9 mouse cellular contexts compared by ENCODE assay signal in genomic region chr7:141457986-141458660, GRCm38 (mm10). TPM values are rescaled to one million over a fixed set of nuclear protein-coding genes. Genes with fewer than 3 reads are reported as not detected.
DNase-seq lines count a peak whose midpoint lies in the region; ATAC-seq and TF ChIP-seq lines count a peak whose summit lies in the region.
"Had no signal": no experiment of that assay in that cellular context is flagged by ENCODE, and none has a peak within 500 bp of the region (broad histone marks: within the 10 kb centered on the region; RNA-seq: fewer than 3 reads in every experiment).

No protein-coding gene starts in this region.

- H3K9me3 ChIP-seq in heart, postnatal 0 days (replicated peaks; ENCODE audit: control insufficient read depth, low read length), result no peaks in the 10 kb centered on the region
- H3K9me3 ChIP-seq in midbrain, postnatal 0 days (ENCODE audit: low read length), result no peaks in the 10 kb centered on the region
- H3K9me3 ChIP-seq: midbrain, embryonic 12.5 days had no signal

- H3K27ac ChIP-seq in gastrocnemius, adult 2 months, result peak overlapping the region; percentile 100
- H3K27ac ChIP-seq in thymus, adult 2 months (ENCODE audit: control insufficient read depth, insufficient read depth, low read length), result no peak overlapping the region
- no peak overlapping the region for H3K27ac ChIP-seq in heart, postnatal 0 days (ENCODE audit: low read depth)
- H3K27ac ChIP-seq in midbrain, postnatal 0 days (ENCODE audit: low read depth, low read length), result no peak overlapping the region
- H3K27ac ChIP-seq: midbrain, embryonic 12.5 days had no signal

- DNase-seq in gastrocnemius, adult 2 months, result peak; percentile 78
- no peak for DNase-seq in gastrocnemius, postnatal 25 days
- peak; percentile 50 for DNase-seq in thymus, adult 2 months
- no peak for DNase-seq in thymus, adult 18-20 months
- peak; percentile 48 for DNase-seq in heart, postnatal 0 days (ENCODE audit: low spot score)
- no peak for DNase-seq in midbrain, postnatal 0 days (ENCODE audit: low spot score)
- no peak for DNase-seq in ovary, postnatal 36 days (ENCODE audit: low spot score)

- no peak for ATAC-seq in heart, postnatal 0 days (ENCODE audit: insufficient read depth, low read depth)
- ATAC-seq in midbrain, postnatal 0 days (ENCODE audit: low FRiP score), result no peak
- no peak for ATAC-seq in activated CD4-positive, CD25-positive, alpha-beta regulatory T cell, adult 4 months

- H3K4me2 ChIP-seq in heart, postnatal 0 days (ENCODE audit: low read depth, low read length), result no peak overlapping the region
- no peak overlapping the region for H3K4me2 ChIP-seq in midbrain, postnatal 0 days (ENCODE audit: low read depth, low read length, poor library complexity, severe bottlenecking)
- H3K4me2 ChIP-seq: midbrain, embryonic 12.5 days had no signal

- H3K4me1 ChIP-seq in thymus, adult 2 months (replicated peaks; ENCODE audit: control insufficient read depth, insufficient read depth, low read length), result peaks cover 26% of the 10 kb centered on the region
- peaks cover 26% of the 10 kb centered on the region for H3K4me1 ChIP-seq in heart, postnatal 0 days (ENCODE audit: control insufficient read depth, insufficient read depth)
- H3K4me1 ChIP-seq in midbrain, postnatal 0 days (ENCODE audit: insufficient read depth, low read length), result peaks cover 11% of the 10 kb centered on the region

- no peaks in the 10 kb centered on the region for H3K36me3 ChIP-seq in thymus, adult 2 months (ENCODE audit: control insufficient read depth, insufficient read depth, low read length)
- H3K36me3 ChIP-seq in heart, postnatal 0 days (replicated peaks; ENCODE audit: control insufficient read depth, insufficient read depth, low read length), result peaks cover 33% of the 10 kb centered on the region
- peaks cover 28% of the 10 kb centered on the region for H3K36me3 ChIP-seq in midbrain, postnatal 0 days (ENCODE audit: insufficient read depth, low read length)

- TF ChIP-seq POLR2A in thymus, adult 2 months (IDR thresholded peaks at IDR 0.05; ENCODE audit: control insufficient read depth, extremely low read depth, insufficient read depth, low read length, poor library complexity), result no peak

- H3K27me3 ChIP-seq in thymus, adult 2 months (ENCODE audit: control insufficient read depth, insufficient read depth, low read length), result peaks cover 2% of the 10 kb centered on the region; the same call in 1 of the 2 replicates
- no peaks in the 10 kb centered on the region for H3K27me3 ChIP-seq in heart, postnatal 0 days (ENCODE audit: control insufficient read depth, insufficient read depth, low read length)
- peaks cover 24% of the 10 kb centered on the region for H3K27me3 ChIP-seq in midbrain, postnatal 0 days (ENCODE audit: insufficient read depth, low read length)

- no peak overlapping the region for H3K9ac ChIP-seq in heart, postnatal 0 days (replicated peaks; ENCODE audit: low read depth, low read length)
- H3K9ac ChIP-seq in midbrain, postnatal 0 days (replicated peaks; ENCODE audit: low read length, poor library complexity, severe bottlenecking), result no peak overlapping the region
- H3K9ac ChIP-seq: midbrain, embryonic 12.5 days had no signal

- intact Hi-C loops in gastrocnemius, adult 2 months (cut with DNase I), result loop anchor here (5.0 kb wide), 1 partner anchor 46 kb away; the partner anchor contains the start of gene Gatd1

- WGBS in thymus, adult 2 months, result 92% methylated on average over 15 of the region's 15 CpGs
- 79% methylated on average over 15 of the region's 15 CpGs for WGBS in heart, postnatal 0 days
- WGBS in midbrain, postnatal 0 days, result 76% methylated on average over 15 of the region's 15 CpGs

- peak; percentile 72 for TF ChIP-seq CTCF in gastrocnemius, adult 2 months (IDR thresholded peaks at IDR 0.05)
- peak; percentile 75; the same call in 1 of the 2 replicates for TF ChIP-seq CTCF in thymus, adult 2 months (IDR thresholded peaks at IDR 0.05; ENCODE audit: borderline replicate concordance, control insufficient read depth, extremely low read depth, insufficient read depth, low read length, poor library complexity)
- TF ChIP-seq CTCF in heart, postnatal 0 days (IDR thresholded peaks at IDR 0.05; ENCODE audit: low read depth), result peak; percentile 47
- TF ChIP-seq CTCF in midbrain, postnatal 0 days (IDR thresholded peaks at IDR 0.05), result peak; percentile 55

- TF ChIP-seq EP300 in heart, postnatal 0 days (IDR thresholded peaks at IDR 0.05; ENCODE audit: low read depth), result no peak

- H3K4me3 ChIP-seq in gastrocnemius, adult 2 months, result peak overlapping the region; percentile 86
- H3K4me3 ChIP-seq in thymus, adult 2 months (ENCODE audit: control insufficient read depth, insufficient read depth, low read length), result no peak overlapping the region
- no peak overlapping the region for H3K4me3 ChIP-seq in heart, postnatal 0 days (ENCODE audit: low read depth, low read length)
- no peak overlapping the region for H3K4me3 ChIP-seq in midbrain, postnatal 0 days (ENCODE audit: low read depth, low read length)
- H3K4me3 ChIP-seq: midbrain, embryonic 12.5 days had no signal

RNA-seq across cellular contexts. Expression of gene Cracr2b, which starts 2.8 kb away (rescaled TPM):
- 1 to 10 TPM; 6.1 to 6.3 TPM for total RNA-seq in gastrocnemius, adult 2 months (2021)
- 1 to 10 TPM; 3.9 to 7.0 TPM for total RNA-seq in gastrocnemius, postnatal 25 days (2021)
- polyA plus RNA-seq in thymus, adult 2 months (2012; rRNA removed), result 10.0 and 14.9 TPM in 2 replicates
- 6.2 and 134 TPM in 2 replicates for total RNA-seq in heart, postnatal 0 days (2014; rRNA removed; ENCODE audit: low replicate concordance)
- polyA plus RNA-seq in heart, postnatal 0 days (2015; fragmentation: Nextera tagmentation; extraction: Ambion mirVana), result 23.9 and 24.2 TPM in 2 replicates
- total RNA-seq in midbrain, postnatal 0 days (2014; rRNA removed), result 4.0 and 5.3 TPM in 2 replicates
- polyA plus RNA-seq in midbrain, postnatal 0 days (2015; fragmentation: Nextera tagmentation; extraction: Ambion mirVana), result 5.3 and 5.9 TPM in 2 replicates
- not detected for polyA plus RNA-seq in activated CD4-positive, CD25-positive, alpha-beta regulatory T cell, adult 4 months (2017; shearing (Covaris generic))

RNA-seq across cellular contexts. Expression of gene Pnpla2, which starts 3.1 kb away (rescaled TPM):
- total RNA-seq in gastrocnemius, adult 2 months (2021), result 100 to 1,000 TPM; 345 to 348 TPM
- total RNA-seq in gastrocnemius, postnatal 25 days (2021), result 100 to 1,000 TPM; 265 to 357 TPM
- polyA plus RNA-seq in thymus, adult 2 months (2012; rRNA removed), result 256 and 296 TPM in 2 replicates
- total RNA-seq in heart, postnatal 0 days (2014; rRNA removed; ENCODE audit: low replicate concordance), result 47.9 and 63.8 TPM in 2 replicates
- polyA plus RNA-seq in heart, postnatal 0 days (2015; fragmentation: Nextera tagmentation; extraction: Ambion mirVana), result 157 and 159 TPM in 2 replicates
- total RNA-seq in midbrain, postnatal 0 days (2014; rRNA removed), result 6.5 and 7.0 TPM in 2 replicates
- 22.2 and 24.5 TPM in 2 replicates for polyA plus RNA-seq in midbrain, postnatal 0 days (2015; fragmentation: Nextera tagmentation; extraction: Ambion mirVana)
- 10 to 100 TPM; 58.2 to 70.2 TPM for polyA plus RNA-seq in activated CD4-positive, CD25-positive, alpha-beta regulatory T cell, adult 4 months (2017; shearing (Covaris generic))

RNA-seq across cellular contexts. Expression of gene Cd151, which starts 9.1 kb away (rescaled TPM):
- 10 to 100 TPM; 83.2 to 90.2 TPM for total RNA-seq in gastrocnemius, adult 2 months (2021)
- total RNA-seq in gastrocnemius, postnatal 25 days (2021), result 10 to 100 TPM; 67.7 to 87.4 TPM
- 132 and 186 TPM in 2 replicates for polyA plus RNA-seq in thymus, adult 2 months (2012; rRNA removed)
- 288 and 323 TPM in 2 replicates for total RNA-seq in heart, postnatal 0 days (2014; rRNA removed; ENCODE audit: low replicate concordance)
- polyA plus RNA-seq in heart, postnatal 0 days (2015; fragmentation: Nextera tagmentation; extraction: Ambion mirVana), result 37.8 and 39.7 TPM in 2 replicates
- 46.4 and 52.9 TPM in 2 replicates for total RNA-seq in midbrain, postnatal 0 days (2014; rRNA removed)
- 13.6 and 15.0 TPM in 2 replicates for polyA plus RNA-seq in midbrain, postnatal 0 days (2015; fragmentation: Nextera tagmentation; extraction: Ambion mirVana)
- 1 to 10 TPM; 8.3 to 8.7 TPM for polyA plus RNA-seq in activated CD4-positive, CD25-positive, alpha-beta regulatory T cell, adult 4 months (2017; shearing (Covaris generic))

RNA-seq across cellular contexts. Expression of gene Rplp2, which starts 11.0 kb away (rescaled TPM):
- 100 to 1,000 TPM; 567 to 623 TPM for total RNA-seq in gastrocnemius, adult 2 months (2021)
- total RNA-seq in gastrocnemius, postnatal 25 days (2021), result 100 to 1,000 TPM; 531 to 541 TPM
- 674 and 750 TPM in 2 replicates for polyA plus RNA-seq in thymus, adult 2 months (2012; rRNA removed)
- total RNA-seq in heart, postnatal 0 days (2014; rRNA removed; ENCODE audit: low replicate concordance), result 302 and 309 TPM in 2 replicates
- polyA plus RNA-seq in heart, postnatal 0 days (2015; fragmentation: Nextera tagmentation; extraction: Ambion mirVana), result 880 and 926 TPM in 2 replicates
- 180 and 197 TPM in 2 replicates for total RNA-seq in midbrain, postnatal 0 days (2014; rRNA removed)
- 761 and 852 TPM in 2 replicates for polyA plus RNA-seq in midbrain, postnatal 0 days (2015; fragmentation: Nextera tagmentation; extraction: Ambion mirVana)
- 1,000 to 10,000 TPM; 3,324 to 3,604 TPM for polyA plus RNA-seq in activated CD4-positive, CD25-positive, alpha-beta regulatory T cell, adult 4 months (2017; shearing (Covaris generic))

RNA-seq across cellular contexts. Expression of gene Pidd1, which starts 14.3 kb away (rescaled TPM):
- under 1 TPM; 0.08 to 0.20 TPM for total RNA-seq in gastrocnemius, adult 2 months (2021)
- under 1 TPM; 0.18 to 0.75 TPM for total RNA-seq in gastrocnemius, postnatal 25 days (2021)
- 109 and 133 TPM in 2 replicates for polyA plus RNA-seq in thymus, adult 2 months (2012; rRNA removed)
- total RNA-seq in heart, postnatal 0 days (2014; rRNA removed; ENCODE audit: low replicate concordance), result 0.15 and 2.0 TPM in 2 replicates
- polyA plus RNA-seq in heart, postnatal 0 days (2015; fragmentation: Nextera tagmentation; extraction: Ambion mirVana), result 1.7 and 2.3 TPM in 2 replicates
- total RNA-seq in midbrain, postnatal 0 days (2014; rRNA removed), result 1.4 and 1.6 TPM in 2 replicates
- polyA plus RNA-seq in midbrain, postnatal 0 days (2015; fragmentation: Nextera tagmentation; extraction: Ambion mirVana), result 1.1 and 1.3 TPM in 2 replicates
- 10 to 100 TPM in 1 of 2 experiments, 1 to 10 TPM in 1; 5.3 to 12.7 TPM for polyA plus RNA-seq in activated CD4-positive, CD25-positive, alpha-beta regulatory T cell, adult 4 months (2017; shearing (Covaris generic))

Comparison
In these comparisons a context has a peak if more than half of its experiments do, and no peak if none do; other contexts are left out.
1. DNase-seq: peak in gastrocnemius, adult 2 months (single experiment), thymus, adult 2 months (single experiment) and heart, postnatal 0 days (single experiment); none in gastrocnemius, postnatal 25 days (single experiment), thymus, adult 18-20 months (0 of 2), midbrain, postnatal 0 days (single experiment) and ovary, postnatal 36 days (single experiment).
2. Peak in every context shown above with its lines, with median percentiles within 50 percentile points of each other: CTCF ChIP-seq.